ENCODE assay signal across 22 mouse cellular contexts in genomic region chr6:17669826-17670225, GRCm38 (mm10). TPM values are rescaled to one million over a fixed set of nuclear protein-coding genes. Genes with fewer than 3 reads are reported as not detected.
DNase-seq lines count a peak whose midpoint lies in the region; ATAC-seq lines count a peak whose summit lies in the region.
"Had no signal": no experiment of that assay in that cellular context is flagged by ENCODE, and none has a peak within 500 bp of the region (broad histone marks: within the 10 kb centered on the region; RNA-seq: fewer than 3 reads in every experiment).

No protein-coding gene starts in this region.

- no peak overlapping the region for H3K4me2 ChIP-seq in hindbrain, embryonic 15.5 days
- H3K4me2 ChIP-seq in hindbrain, embryonic 13.5 days = no peak overlapping the region
- H3K4me2 ChIP-seq: embryonic facial prominence, embryonic 15.5 days; forebrain, embryonic 15.5 days had no signal

- peak; percentile 27; the same call in 1 of the 2 replicates for ATAC-seq in hindbrain, embryonic 15.5 days (ENCODE audit: low FRiP score, low read depth)
- ATAC-seq in hindbrain, embryonic 13.5 days (ENCODE audit: low FRiP score) = no peak
- ATAC-seq: activated CD4-positive, CD25-positive, alpha-beta regulatory T cell, adult 4 months; forebrain, embryonic 15.5 days; intestine, embryonic 16.5 days; Patski had no signal

- no peaks in the 10 kb centered on the region for H3K4me1 ChIP-seq in hindbrain, embryonic 15.5 days (replicated peaks)
- no peaks in the 10 kb centered on the region for H3K4me1 ChIP-seq in hindbrain, embryonic 13.5 days (replicated peaks)
- H3K4me1 ChIP-seq: embryonic facial prominence, embryonic 15.5 days; forebrain, embryonic 15.5 days; heart, embryonic 10.5 days had no signal

- H3K36me3 ChIP-seq in hindbrain, embryonic 15.5 days = peaks cover 20% of the 10 kb centered on the region
- peaks cover 28% of the 10 kb centered on the region for H3K36me3 ChIP-seq in hindbrain, embryonic 13.5 days

- H3K9ac ChIP-seq in hindbrain, embryonic 15.5 days = no peak overlapping the region
- no peak overlapping the region for H3K9ac ChIP-seq in hindbrain, embryonic 13.5 days
- H3K9ac ChIP-seq: embryonic facial prominence, embryonic 15.5 days; forebrain, embryonic 15.5 days had no signal

- H3K4me3 ChIP-seq in hindbrain, embryonic 15.5 days = no peak overlapping the region
- H3K4me3 ChIP-seq in hindbrain, embryonic 13.5 days = no peak overlapping the region
- H3K4me3 ChIP-seq: embryonic facial prominence, embryonic 15.5 days; forebrain, embryonic 15.5 days; heart, embryonic 10.5 days had no signal

- no peaks in the 10 kb centered on the region for H3K27me3 ChIP-seq in hindbrain, embryonic 15.5 days
- H3K27me3 ChIP-seq in hindbrain, embryonic 13.5 days = no peaks in the 10 kb centered on the region
- H3K27me3 ChIP-seq: embryonic facial prominence, embryonic 15.5 days; forebrain, embryonic 15.5 days; Patski had no signal

- H3K27ac ChIP-seq in hindbrain, embryonic 15.5 days (replicated peaks) = no peak overlapping the region
- no peak overlapping the region for H3K27ac ChIP-seq in hindbrain, embryonic 13.5 days
- H3K27ac ChIP-seq: embryonic facial prominence, embryonic 15.5 days; forebrain, embryonic 15.5 days; heart, embryonic 10.5 days had no signal

- WGBS in hindbrain, embryonic 15.5 days = 83% methylated on average over 2 of the region's 2 CpGs
- 86% methylated on average over 2 of the region's 2 CpGs for WGBS in hindbrain, embryonic 13.5 days

- DNase-seq in gastrocnemius, adult 18-20 months (ENCODE audit: low spot score) = peak; percentile 20
- DNase-seq in gastrocnemius, postnatal 4 days (ENCODE audit: low spot score in 2 of 2) = no peak
- DNase-seq in 3T3-L1 (ENCODE audit: low read depth, low spot score) = peak; percentile 46
- peak; percentile 28 for DNase-seq in skeletal muscle tissue, adult 2 months (ENCODE audit: low read depth, low spot score)
- DNase-seq in kidney, adult 18-20 months = no peak
- DNase-seq: adrenal gland, adult 2 months; adrenal gland, postnatal 25 days; cerebellum, adult 18-20 months; cerebellum, adult 9-11 months; cerebellum, postnatal 36 days; gastrocnemius, postnatal 25 days; heart, adult 18-20 months; heart, postnatal 14 days; kidney, adult 8-10 months had no signal

- no peaks in the 10 kb centered on the region for H3K9me3 ChIP-seq in hindbrain, embryonic 15.5 days
- H3K9me3 ChIP-seq in hindbrain, embryonic 13.5 days = no peaks in the 10 kb centered on the region
- H3K9me3 ChIP-seq: embryonic facial prominence, embryonic 15.5 days; forebrain, embryonic 15.5 days; heart, embryonic 10.5 days had no signal

RNA-seq across cellular contexts. Expression of gene St7, which starts 22.9 kb away (rescaled TPM):
- 10 to 100 TPM; 12.5 to 14.2 TPM for total RNA-seq in gastrocnemius, adult 18-20 months (2021)
- total RNA-seq in gastrocnemius, postnatal 4 days (2021) = 10 to 100 TPM; 17.4 to 18.3 TPM
- polyA plus RNA-seq in hindbrain, embryonic 15.5 days (2015; fragmentation: Nextera tagmentation; extraction: Ambion mirVana) = 49.1 and 54.8 TPM in 2 replicates
- 56.1 and 57.8 TPM in 2 replicates for polyA plus RNA-seq in hindbrain, embryonic 13.5 days (2015; fragmentation: Nextera tagmentation; extraction: Ambion mirVana)

RNA-seq across cellular contexts. Expression of gene Capza2, which starts 33.8 kb away (rescaled TPM):
- 100 to 1,000 TPM; 293 to 320 TPM for total RNA-seq in gastrocnemius, adult 18-20 months (2021)
- 100 to 1,000 TPM; 183 to 208 TPM for total RNA-seq in gastrocnemius, postnatal 4 days (2021)
- 236 and 241 TPM in 2 replicates for polyA plus RNA-seq in hindbrain, embryonic 15.5 days (2015; fragmentation: Nextera tagmentation; extraction: Ambion mirVana)
- 246 and 256 TPM in 2 replicates for polyA plus RNA-seq in hindbrain, embryonic 13.5 days (2015; fragmentation: Nextera tagmentation; extraction: Ambion mirVana)

Comparison
In these comparisons a context has a peak if more than half of its experiments do, and no peak if none do; other contexts are left out.
1. DNase-seq: peak in gastrocnemius, adult 18-20 months (single experiment), 3T3-L1 (single experiment) and skeletal muscle tissue, adult 2 months (single experiment); none in gastrocnemius, postnatal 4 days (0 of 2) and kidney, adult 18-20 months (single experiment).